Mouse (Mus musculus) adrenal gland, postnatal 4 days (tissue): Measurements from ENCODE around the gene Cmpk1. TPM values are rescaled to one million over a fixed set of nuclear protein-coding genes. Genes with fewer than 3 reads are reported as not detected.

Experiments used
- total RNA-seq, 2 experiments: library from RNA; stranded (reverse); gene quantifications; 2 replicates each; pipeline ENCODE4 v1.2.3; 2021

The Cmpk1 gene
- total RNA-seq, 2 experiments from 2014 or later, result 83.4 to 87.0 TPM

Other genes with a start within 250 kb of the Cmpk1 start
- gene Gm12830, start 165.5 kb downstream of the Cmpk1 start, total RNA-seq, result not detected
- 1 to 10 TPM; 4.0 to 5.1 TPM for gene Foxd2, start 78.4 kb downstream of the Cmpk1 start, total RNA-seq
- gene Foxe3, start 61.2 kb downstream of the Cmpk1 start, total RNA-seq, result not detected
- 1 to 10 TPM; 6.5 to 7.1 TPM for gene Stil, start 12.9 kb upstream of the Cmpk1 start, total RNA-seq
- 10 to 100 TPM in 1 of 2 experiments, 1 to 10 TPM in 1; 6.3 to 11.3 TPM for gene Tal1, start 69.2 kb upstream of the Cmpk1 start, total RNA-seq
- gene Pdzk1ip1, start 101.5 kb upstream of the Cmpk1 start, total RNA-seq, result 10 to 100 TPM in 1 of 2 experiments, 1 to 10 TPM in 1; 3.2 to 46.4 TPM
- under 1 TPM; 0.23 to 0.28 TPM for gene Cyp4x1, start 147.0 kb upstream of the Cmpk1 start, total RNA-seq